In the genomic region with DNA sequence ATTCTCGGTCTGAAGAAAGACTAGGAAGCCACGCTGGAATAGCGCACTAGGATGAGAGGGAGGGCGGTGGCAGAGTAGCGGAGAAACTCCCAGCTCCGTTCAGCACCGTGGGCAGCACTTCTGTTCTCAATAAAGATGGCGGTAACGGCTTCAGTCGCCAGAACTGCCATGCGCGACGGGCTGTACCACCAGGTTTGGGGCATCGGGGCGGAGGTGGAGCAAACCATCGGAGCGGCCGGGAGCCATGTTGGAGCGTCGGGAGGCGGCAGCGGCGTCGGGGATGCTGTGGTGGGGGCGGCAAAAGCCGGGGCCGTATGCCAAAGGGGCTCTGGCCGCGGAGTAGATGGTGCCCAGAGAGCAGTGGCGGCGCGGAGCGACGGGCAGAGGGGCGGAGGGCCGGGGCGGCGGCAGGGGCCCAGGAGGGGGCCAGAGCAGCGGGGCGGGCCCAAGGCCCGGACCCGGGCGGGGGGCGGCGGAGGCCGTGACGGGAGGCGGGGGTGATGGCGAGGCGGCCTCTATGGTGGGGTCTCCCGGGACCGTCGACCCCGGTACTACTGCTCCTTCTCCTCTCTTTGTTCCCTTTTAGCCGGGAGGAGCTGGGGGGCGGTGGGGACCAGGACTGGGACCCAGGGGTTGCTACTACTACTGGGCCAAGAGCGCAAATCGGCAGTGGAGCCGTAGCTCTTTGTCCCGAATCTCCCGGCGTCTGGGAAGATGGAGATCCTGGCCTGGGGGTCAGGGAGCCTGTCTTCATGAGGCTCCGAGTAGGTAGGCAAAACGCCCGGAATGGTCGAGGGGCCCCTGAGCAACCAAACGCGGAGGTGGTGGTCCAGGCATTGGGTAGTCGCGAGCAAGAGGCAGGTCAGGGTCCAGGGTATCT, we compare ENCODE assay signal across 9 mouse cellular contexts. TPM values are rescaled to one million over a fixed set of nuclear protein-coding genes. Genes with fewer than 3 reads are reported as not detected.
DNase-seq lines count a peak whose midpoint lies in the region; ATAC-seq lines count a peak whose summit lies in the region.
"Had no signal": no experiment of that assay in that cellular context is flagged by ENCODE, and none has a peak within 500 bp of the region (broad histone marks: within the 10 kb centered on the region; RNA-seq: fewer than 3 reads in every experiment).

A gene (plus strand): TSS at position 501 of the 880 bp plus-strand sequence.

- H3K27ac ChIP-seq in heart, embryonic 12.5 days (ENCODE audit: poor library complexity, severe bottlenecking), result no peak within 1 kb of the TSS
- H3K27ac ChIP-seq in hindbrain, embryonic 11.5 days (ENCODE audit: low read depth, low read length), result peak within 1 kb of the TSS; percentile 54
- H3K27ac ChIP-seq in midbrain, embryonic 15.5 days, result peak within 1 kb of the TSS; percentile 89

- 2% methylated on average over 64 of the region's 70 CpGs for WGBS in heart, embryonic 12.5 days
- WGBS in hindbrain, embryonic 11.5 days, result 1% methylated on average over 57 of the region's 70 CpGs
- under 1% methylated on average over 58 of the region's 70 CpGs for WGBS in midbrain, embryonic 15.5 days

- peak; percentile 22 for ATAC-seq in heart, embryonic 12.5 days (ENCODE audit: insufficient number of reproducible peaks, low FRiP score)
- ATAC-seq in hindbrain, embryonic 11.5 days (ENCODE audit: low FRiP score), result peak; percentile 64
- ATAC-seq in midbrain, embryonic 15.5 days (replicated peaks), result peak; percentile 82

- H3K4me2 ChIP-seq in heart, embryonic 12.5 days, result peak within 1 kb of the TSS; percentile 83
- H3K4me2 ChIP-seq in hindbrain, embryonic 11.5 days (replicated peaks; ENCODE audit: low read depth, low read length), result peak within 1 kb of the TSS; percentile 66
- H3K4me2 ChIP-seq in midbrain, embryonic 15.5 days, result peak within 1 kb of the TSS; percentile 91

- intact Hi-C loops in left cerebral cortex, postnatal 14 days (cut with DNase I), result no loop called here

- no peak within 1 kb of the TSS for H3K9ac ChIP-seq in heart, embryonic 12.5 days
- peak within 1 kb of the TSS; percentile 70 for H3K9ac ChIP-seq in hindbrain, embryonic 11.5 days (ENCODE audit: low read depth, low read length)
- H3K9ac ChIP-seq in midbrain, embryonic 15.5 days, result peak within 1 kb of the TSS; percentile 78

- peak within 1 kb of the TSS; percentile 46 for H3K4me3 ChIP-seq in heart, embryonic 12.5 days
- H3K4me3 ChIP-seq in hindbrain, embryonic 11.5 days (ENCODE audit: low read depth, low read length), result peak within 1 kb of the TSS; percentile 56
- H3K4me3 ChIP-seq in midbrain, embryonic 15.5 days, result peak within 1 kb of the TSS; percentile 68

- no peak for DNase-seq in heart, adult 8-10 months (ENCODE audit: low spot score)
- DNase-seq in adrenal gland, postnatal 25 days, result peak; percentile 69
- DNase-seq in embryo, embryonic 9.5 days (ENCODE audit: extremely low spot score), result peak; percentile 90
- peak; percentile 90 for DNase-seq in hindbrain, embryonic 11.5 days (ENCODE audit: low spot score)
- DNase-seq in left cerebral cortex, postnatal 14 days (ENCODE audit: low spot score in 2 of 2), result peak; percentile 93 to 96
- DNase-seq in testis, postnatal 10 days (ENCODE audit: low spot score), result peak; percentile 83

- no peaks in the 10 kb centered on the region for H3K36me3 ChIP-seq in heart, embryonic 12.5 days
- H3K36me3 ChIP-seq in hindbrain, embryonic 11.5 days (ENCODE audit: control insufficient read depth, insufficient read depth, low read length), result no peaks in the 10 kb centered on the region
- peaks cover 14% of the 10 kb centered on the region; the same call in 1 of the 2 replicates for H3K36me3 ChIP-seq in midbrain, embryonic 15.5 days (replicated peaks)
- H3K36me3 ChIP-seq: G1E had no signal

- H3K4me1 ChIP-seq in heart, embryonic 12.5 days (replicated peaks), result peaks cover 14% of the 10 kb centered on the region
- peaks cover 11% of the 10 kb centered on the region for H3K4me1 ChIP-seq in hindbrain, embryonic 11.5 days (replicated peaks; ENCODE audit: control insufficient read depth, insufficient read depth, low read length)
- H3K4me1 ChIP-seq in midbrain, embryonic 15.5 days, result peaks cover 49% of the 10 kb centered on the region

- H3K9me3 ChIP-seq in heart, embryonic 12.5 days (replicated peaks), result no peaks in the 10 kb centered on the region
- no peaks in the 10 kb centered on the region for H3K9me3 ChIP-seq in hindbrain, embryonic 11.5 days (ENCODE audit: control insufficient read depth, low read length)
- no peaks in the 10 kb centered on the region for H3K9me3 ChIP-seq in midbrain, embryonic 15.5 days

- H3K27me3 ChIP-seq in heart, embryonic 12.5 days (replicated peaks), result peaks cover 83% of the 10 kb centered on the region
- peaks cover 24% of the 10 kb centered on the region for H3K27me3 ChIP-seq in hindbrain, embryonic 11.5 days (ENCODE audit: control insufficient read depth, insufficient read depth, low read length)
- H3K27me3 ChIP-seq in midbrain, embryonic 15.5 days (replicated peaks), result peaks cover 8% of the 10 kb centered on the region

RNA-seq across cellular contexts. Expression of the gene that starts here (rescaled TPM):
- polyA plus RNA-seq in heart, embryonic 12.5 days (2016; fragmentation: Nextera tagmentation; extraction: Ambion mirVana), result 0.08 and 0.09 TPM in 2 replicates
- total RNA-seq in heart, adult 8-10 months (2022), result under 1 TPM in 3 of 4 experiments, not detected in 1; 0.03 to 0.32 (median 0.28) TPM
- total RNA-seq in adrenal gland, postnatal 25 days (2021), result 4.2 and 5.5 TPM in 2 replicates
- 10.1 and 16.8 TPM in 2 replicates for polyA plus RNA-seq in hindbrain, embryonic 11.5 days (2014; fragmentation: Nextera tagmentation; extraction: Ambion mirVana)
- total RNA-seq in left cerebral cortex, postnatal 14 days (2021), result 10 to 100 TPM; 50.7 to 55.3 TPM
- 19.6 and 21.3 TPM in 2 replicates for polyA plus RNA-seq in midbrain, embryonic 15.5 days (2015; fragmentation: Nextera tagmentation; extraction: Ambion mirVana)
- polyA plus RNA-seq: G1E had no signal

Comparison
In these comparisons a context has a peak if more than half of its experiments do, and no peak if none do; other contexts are left out.
1. RNA of the gene that starts here (polyA plus RNA-seq): 19.6 to 21.3 TPM in midbrain, embryonic 15.5 days and 10.1 to 16.8 TPM in hindbrain, embryonic 11.5 days; 0.08 to 0.09 TPM in heart, embryonic 12.5 days; every median in the first group is over 10 times any median in the second.
2. Peak in ATAC-seq, H3K4me3 ChIP-seq and H3K4me2 ChIP-seq in heart, embryonic 12.5 days; RNA of the gene not detected or under 1 TPM.
3. ATAC-seq: peak in every context shown above with its lines; median percentile 82 in midbrain, embryonic 15.5 days; 64 in hindbrain, embryonic 11.5 days; 22 in heart, embryonic 12.5 days.
4. Peak in every context shown above with its lines, with median percentiles within 50 percentile points of each other: H3K4me2 ChIP-seq and H3K4me3 ChIP-seq.